Comparison of ENCODE assay signal across 7 mouse cellular contexts in the genomic region with DNA sequence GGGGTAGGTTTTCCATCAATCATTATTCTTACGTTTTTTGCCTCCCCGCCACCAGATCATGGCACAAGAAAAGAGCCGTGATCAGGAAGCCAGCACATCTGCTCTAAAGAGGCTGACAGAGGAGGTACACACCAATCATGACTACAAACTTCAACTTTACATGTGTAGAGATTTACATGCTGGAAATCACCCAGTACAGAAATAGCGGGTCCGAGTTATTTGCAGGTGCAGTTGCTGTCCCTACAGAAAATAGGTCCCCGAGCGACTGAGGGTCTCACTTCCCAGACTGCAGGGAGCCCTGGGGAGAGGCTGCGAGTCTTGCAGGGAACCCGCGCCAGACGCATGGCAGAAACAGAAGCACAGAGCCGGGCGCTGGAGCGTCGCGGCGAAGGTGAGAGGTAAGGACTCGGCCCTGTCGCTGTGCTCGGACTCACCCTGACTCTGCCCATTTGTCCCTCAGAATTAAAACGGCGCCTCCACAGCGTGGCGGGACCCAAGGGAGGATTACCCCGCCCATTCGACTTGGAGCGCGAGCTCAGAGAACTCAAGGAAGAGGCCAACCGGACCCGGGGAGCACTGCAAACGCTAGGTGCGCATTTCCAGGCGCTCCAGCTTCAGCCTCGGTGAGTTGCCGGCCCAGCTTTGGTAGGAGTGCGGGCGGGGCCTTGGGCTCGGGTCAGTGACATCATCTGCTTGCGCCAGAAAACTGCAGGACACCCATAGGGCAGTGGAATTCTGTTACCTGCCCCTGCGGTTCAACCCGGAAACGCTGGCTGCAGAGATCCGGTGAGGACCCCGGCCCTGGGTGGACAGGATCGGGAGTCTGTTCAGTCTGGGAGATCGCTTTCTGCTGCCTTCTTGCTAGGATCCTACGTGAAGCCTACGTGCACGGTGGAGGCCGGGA. TPM values are rescaled to one million over a fixed set of nuclear protein-coding genes. Genes with fewer than 3 reads are reported as not detected.
A peak's percentile ranks its signal among the peaks of the same experiment; 100 is the strongest.
DNase-seq lines count a peak whose midpoint lies in the region; ATAC-seq lines count a peak whose summit lies in the region.

No protein-coding gene starts in this region.

- peaks cover 14% of the 10 kb centered on the region; the same call in 1 of the 2 replicates for H3K4me1 ChIP-seq in intestine, embryonic 15.5 days (replicated peaks)
- peaks cover 31% of the 10 kb centered on the region for H3K4me1 ChIP-seq in midbrain, embryonic 10.5 days

- no peaks in the 10 kb centered on the region for H3K9me3 ChIP-seq in intestine, embryonic 15.5 days
- no peaks in the 10 kb centered on the region for H3K9me3 ChIP-seq in midbrain, embryonic 10.5 days (replicated peaks)

- peak; percentile 95 for DNase-seq in adrenal gland, adult 2 months
- peak; percentile 85 for DNase-seq in embryo, embryonic 11.5 days (ENCODE audit: low read depth, low spot score)
- peak; percentile 76 to 79 for DNase-seq in gastrocnemius, postnatal 36 days
- peak; percentile 89 to 96 for DNase-seq in left cerebral cortex, postnatal 25 days (ENCODE audit: low spot score in 2 of 2)
- peak; percentile 90 for DNase-seq in midbrain, embryonic 10.5 days (ENCODE audit: low spot score)
- peak; percentile 79 for DNase-seq in right cerebral cortex, postnatal 4 days

- H3K9ac ChIP-seq in intestine, embryonic 15.5 days: peak overlapping the region; percentile 75

- peaks cover 26% of the 10 kb centered on the region for H3K36me3 ChIP-seq in intestine, embryonic 15.5 days
- peaks cover 59% of the 10 kb centered on the region for H3K36me3 ChIP-seq in midbrain, embryonic 10.5 days

- ATAC-seq in intestine, embryonic 15.5 days: peak; percentile 98

- under 1% methylated on average over 50 of the region's 50 CpGs for WGBS in intestine, embryonic 15.5 days
- WGBS in midbrain, embryonic 10.5 days: under 1% methylated on average over 50 of the region's 50 CpGs

- H3K27ac ChIP-seq in intestine, embryonic 15.5 days: peak overlapping the region; percentile 92
- peak overlapping the region; percentile 73 for H3K27ac ChIP-seq in midbrain, embryonic 10.5 days (replicated peaks)

- no peaks in the 10 kb centered on the region for H3K27me3 ChIP-seq in intestine, embryonic 15.5 days (replicated peaks)
- H3K27me3 ChIP-seq in midbrain, embryonic 10.5 days (ENCODE audit: low read depth, poor library complexity, severe bottlenecking): no peaks in the 10 kb centered on the region

- H3K4me3 ChIP-seq in intestine, embryonic 15.5 days (replicated peaks): peak overlapping the region; percentile 59
- H3K4me3 ChIP-seq in midbrain, embryonic 10.5 days: peak overlapping the region; percentile 72

- peak overlapping the region; percentile 94 for H3K4me2 ChIP-seq in intestine, embryonic 15.5 days (replicated peaks)

- intact Hi-C loops in gastrocnemius, postnatal 36 days (cut with DNase I): loop anchor here (1.0 kb wide), 1 partner anchor 40 kb away; a partner anchor contains a TSS
- intact Hi-C loops in left cerebral cortex, postnatal 25 days (cut with DNase I): no loop called here

RNA-seq across cellular contexts. Expression of a gene that starts 0.8 kb away (rescaled TPM):
- total RNA-seq in adrenal gland, adult 2 months (2021): 10 to 100 TPM; 12.8 to 13.2 TPM
- 9.1 and 9.8 TPM in 2 replicates for polyA plus RNA-seq in adrenal gland, adult 2 months (2012; rRNA removed)
- 1 to 10 TPM; 1.6 to 2.2 TPM for total RNA-seq in gastrocnemius, postnatal 36 days (2021)
- 4.1 and 4.8 TPM in 2 replicates for polyA plus RNA-seq in intestine, embryonic 15.5 days (2015; fragmentation: Nextera tagmentation; extraction: Ambion mirVana)
- 1 to 10 TPM; 5.0 to 5.5 TPM for total RNA-seq in left cerebral cortex, postnatal 25 days (2021)
- 1.9 and 3.5 TPM in 2 replicates for polyA plus RNA-seq in midbrain, embryonic 10.5 days (2016; fragmentation: Nextera tagmentation; extraction: Ambion mirVana)

RNA-seq across cellular contexts. Expression of a gene that starts 30.5 kb away (rescaled TPM):
- 10 to 100 TPM; 22.3 to 23.0 TPM for total RNA-seq in adrenal gland, adult 2 months (2021)
- polyA plus RNA-seq in adrenal gland, adult 2 months (2012; rRNA removed): 1.3 and 1.9 TPM in 2 replicates
- 10 to 100 TPM in 1 of 2 experiments, 1 to 10 TPM in 1; 9.8 to 12.4 TPM for total RNA-seq in gastrocnemius, postnatal 36 days (2021)
- polyA plus RNA-seq in intestine, embryonic 15.5 days (2015; fragmentation: Nextera tagmentation; extraction: Ambion mirVana): 110 and 118 TPM in 2 replicates
- 10 to 100 TPM; 32.3 to 36.8 TPM for total RNA-seq in left cerebral cortex, postnatal 25 days (2021)
- 294 and 306 TPM in 2 replicates for polyA plus RNA-seq in midbrain, embryonic 10.5 days (2016; fragmentation: Nextera tagmentation; extraction: Ambion mirVana)

RNA-seq across cellular contexts. Expression of a gene that starts 39.8 kb away (rescaled TPM):
- 100 to 1,000 TPM in 1 of 2 experiments, 10 to 100 TPM in 1; 72.0 to 101 TPM for total RNA-seq in adrenal gland, adult 2 months (2021)
- polyA plus RNA-seq in adrenal gland, adult 2 months (2012; rRNA removed): 16.9 and 18.6 TPM in 2 replicates
- 10 to 100 TPM; 29.6 to 33.9 TPM for total RNA-seq in gastrocnemius, postnatal 36 days (2021)
- polyA plus RNA-seq in intestine, embryonic 15.5 days (2015; fragmentation: Nextera tagmentation; extraction: Ambion mirVana): 30.7 and 33.0 TPM in 2 replicates
- total RNA-seq in left cerebral cortex, postnatal 25 days (2021): 10 to 100 TPM; 40.8 to 43.6 TPM
- polyA plus RNA-seq in midbrain, embryonic 10.5 days (2016; fragmentation: Nextera tagmentation; extraction: Ambion mirVana): 26.8 and 28.6 TPM in 2 replicates

RNA-seq across cellular contexts. Expression of a gene that starts 41.5 kb away (rescaled TPM):
- total RNA-seq in adrenal gland, adult 2 months (2021): 10 to 100 TPM; 23.5 to 24.4 TPM
- polyA plus RNA-seq in adrenal gland, adult 2 months (2012; rRNA removed): 2.0 and 2.1 TPM in 2 replicates
- 10 to 100 TPM; 15.2 to 17.7 TPM for total RNA-seq in gastrocnemius, postnatal 36 days (2021)
- polyA plus RNA-seq in intestine, embryonic 15.5 days (2015; fragmentation: Nextera tagmentation; extraction: Ambion mirVana): 29.8 and 34.3 TPM in 2 replicates
- total RNA-seq in left cerebral cortex, postnatal 25 days (2021): 10 to 100 TPM in 1 of 2 experiments, 1 to 10 TPM in 1; 9.8 to 10.6 TPM
- polyA plus RNA-seq in midbrain, embryonic 10.5 days (2016; fragmentation: Nextera tagmentation; extraction: Ambion mirVana): 23.0 and 26.0 TPM in 2 replicates

RNA-seq across cellular contexts. Expression of a gene that starts 54.2 kb away (rescaled TPM):
- total RNA-seq in adrenal gland, adult 2 months (2021): 1,000 to 10,000 TPM in 1 of 2 experiments, 100 to 1,000 TPM in 1; 867 to 1,182 TPM
- polyA plus RNA-seq in adrenal gland, adult 2 months (2012; rRNA removed): 733 and 783 TPM in 2 replicates
- 100 to 1,000 TPM; 169 to 180 TPM for total RNA-seq in gastrocnemius, postnatal 36 days (2021)
- polyA plus RNA-seq in intestine, embryonic 15.5 days (2015; fragmentation: Nextera tagmentation; extraction: Ambion mirVana): 772 and 821 TPM in 2 replicates
- total RNA-seq in left cerebral cortex, postnatal 25 days (2021): 100 to 1,000 TPM; 396 to 420 TPM
- polyA plus RNA-seq in midbrain, embryonic 10.5 days (2016; fragmentation: Nextera tagmentation; extraction: Ambion mirVana): 529 and 547 TPM in 2 replicates

Comparison
In these comparisons a context has a peak if more than half of its experiments do, and no peak if none do; other contexts are left out.
1. Peak in every context shown above with its lines: DNase-seq, ATAC-seq, H3K4me3 ChIP-seq and H3K27ac ChIP-seq.